Comparison of ENCODE assay signal across 31 mouse cellular contexts in the genomic region with DNA sequence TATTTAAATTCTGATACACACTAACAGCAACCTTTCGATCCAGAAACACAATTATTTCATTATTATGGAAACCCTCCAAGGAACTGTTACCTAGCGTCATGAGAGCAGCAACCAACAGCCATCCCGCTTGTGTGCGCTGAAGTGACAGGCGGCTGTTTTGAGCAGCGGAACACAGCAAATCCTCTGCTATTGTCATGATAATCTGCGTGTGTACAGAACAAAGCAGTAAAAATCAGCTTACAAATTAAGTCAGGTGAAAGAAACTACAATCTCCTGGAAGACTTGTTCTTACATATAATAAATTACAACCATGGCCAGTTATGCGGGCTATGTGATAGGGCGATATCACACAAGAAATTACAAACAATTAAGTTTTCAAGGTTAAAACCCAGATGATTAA. TPM values are rescaled to one million over a fixed set of nuclear protein-coding genes. Genes with fewer than 3 reads are reported as not detected.
DNase-seq lines count a peak whose midpoint lies in the region; ATAC-seq and TF ChIP-seq lines count a peak whose summit lies in the region.
"Had no signal": no experiment of that assay in that cellular context is flagged by ENCODE, and none has a peak within 500 bp of the region (broad histone marks: within the 10 kb centered on the region; RNA-seq: fewer than 3 reads in every experiment).

No protein-coding gene starts in this region.

- H3K27ac ChIP-seq in forebrain, postnatal 0 days (ENCODE audit: low read depth, low read length) = no peak overlapping the region
- no peak overlapping the region for H3K27ac ChIP-seq in forebrain, embryonic 15.5 days (replicated peaks)
- no peak overlapping the region for H3K27ac ChIP-seq in midbrain, embryonic 14.5 days (replicated peaks; ENCODE audit: low read depth, low read length)
- H3K27ac ChIP-seq in midbrain, embryonic 16.5 days (ENCODE audit: low read length) = no peak overlapping the region
- H3K27ac ChIP-seq: embryonic facial prominence, embryonic 10.5 days; embryonic facial prominence, embryonic 13.5 days; forebrain, embryonic 10.5 days; gastrocnemius, adult 2 months; heart, embryonic 15.5 days; hindbrain, embryonic 10.5 days; hindbrain, embryonic 14.5 days had no signal

- no peak overlapping the region for H3K4me2 ChIP-seq in forebrain, postnatal 0 days (ENCODE audit: low read depth)
- no peak overlapping the region for H3K4me2 ChIP-seq in forebrain, embryonic 15.5 days (replicated peaks)
- no peak overlapping the region for H3K4me2 ChIP-seq in midbrain, embryonic 14.5 days (ENCODE audit: low read length)
- no peak overlapping the region for H3K4me2 ChIP-seq in midbrain, embryonic 16.5 days (ENCODE audit: low read length)
- H3K4me2 ChIP-seq: embryonic facial prominence, embryonic 13.5 days; heart, embryonic 12.5 days; heart, embryonic 15.5 days; hindbrain, embryonic 14.5 days had no signal

- H3K9ac ChIP-seq in forebrain, postnatal 0 days = no peak overlapping the region
- no peak overlapping the region for H3K9ac ChIP-seq in forebrain, embryonic 15.5 days (replicated peaks)
- no peak overlapping the region for H3K9ac ChIP-seq in midbrain, embryonic 14.5 days (replicated peaks; ENCODE audit: low read length)
- no peak overlapping the region for H3K9ac ChIP-seq in midbrain, embryonic 16.5 days (ENCODE audit: low read depth, low read length)
- H3K9ac ChIP-seq: embryonic facial prominence, embryonic 13.5 days; heart, embryonic 12.5 days; heart, embryonic 15.5 days; hindbrain, embryonic 14.5 days had no signal

- 0 out of 2 replicates have a peak, but pooled peaks have one; percentile 32 for ATAC-seq in forebrain, postnatal 0 days
- ATAC-seq in forebrain, embryonic 15.5 days (replicated peaks) = no peak
- no peak for ATAC-seq in midbrain, embryonic 14.5 days (ENCODE audit: low FRiP score, low TSS enrichment)
- ATAC-seq in midbrain, embryonic 16.5 days = no peak
- ATAC-seq: forebrain, embryonic 16.5 days; intestine, postnatal 0 days had no signal

- DNase-seq in forebrain, postnatal 0 days = no peak
- peak; percentile 32 for DNase-seq in midbrain, embryonic 14.5 days
- peak; percentile 55 for DNase-seq in brain, embryonic 14.5 days (ENCODE audit: low read depth)
- no peak for DNase-seq in adrenal gland, adult (ENCODE audit: inconsistent age in 2 of 2, low spot score in 1 of 2)
- DNase-seq: adrenal gland, adult 2 months; adrenal gland, postnatal 14 days; B cell, adult 2 months; cerebellum, adult 11-12 months; cerebellum, adult 8-10 months; cerebellum, postnatal 10 days; cerebellum, postnatal 36 days; embryo, embryonic 11 days; gastrocnemius, adult 2 months; gastrocnemius, postnatal 14 days; heart, adult 18-20 months; heart, postnatal 10 days; heart, postnatal 36 days; kidney, adult 2 months had no signal

- H3K4me3 ChIP-seq in forebrain, postnatal 0 days (ENCODE audit: low read depth, low read length) = no peak overlapping the region
- H3K4me3 ChIP-seq in forebrain, embryonic 15.5 days = no peak overlapping the region
- no peak overlapping the region for H3K4me3 ChIP-seq in midbrain, embryonic 14.5 days (replicated peaks; ENCODE audit: low read depth, low read length)
- no peak overlapping the region for H3K4me3 ChIP-seq in midbrain, embryonic 16.5 days (ENCODE audit: low read depth, low read length)
- H3K4me3 ChIP-seq: embryonic facial prominence, embryonic 10.5 days; embryonic facial prominence, embryonic 13.5 days; erythroblast, embryonic 14.5 days; forebrain, embryonic 10.5 days; gastrocnemius, adult 2 months; heart, embryonic 12.5 days; heart, embryonic 15.5 days; hindbrain, embryonic 10.5 days had no signal

- TF ChIP-seq POLR2A in brain, embryonic 14.5 days (IDR thresholded peaks at IDR 0.05; ENCODE audit: borderline replicate concordance, extremely low read depth, insufficient read depth, insufficient read length, poor library complexity, severe bottlenecking) = no peak

- WGBS in forebrain, postnatal 0 days = 25% methylated on average over 9 of the region's 9 CpGs
- WGBS in forebrain, embryonic 15.5 days = 27% methylated on average over 9 of the region's 9 CpGs
- 17% methylated on average over 9 of the region's 9 CpGs for WGBS in midbrain, embryonic 14.5 days
- WGBS in midbrain, embryonic 16.5 days = 29% methylated on average over 9 of the region's 9 CpGs

- H3K27me3 ChIP-seq in forebrain, postnatal 0 days (ENCODE audit: insufficient read depth, low read length) = no peaks in the 10 kb centered on the region
- H3K27me3 ChIP-seq in forebrain, embryonic 15.5 days = no peaks in the 10 kb centered on the region
- H3K27me3 ChIP-seq in midbrain, embryonic 14.5 days (ENCODE audit: control insufficient read depth, insufficient read depth, low read length) = no peaks in the 10 kb centered on the region
- no peaks in the 10 kb centered on the region for H3K27me3 ChIP-seq in midbrain, embryonic 16.5 days (ENCODE audit: control insufficient read depth, insufficient read depth, low read depth, low read length)
- H3K27me3 ChIP-seq: CH12.LX; embryonic facial prominence, embryonic 13.5 days; heart, embryonic 12.5 days; heart, embryonic 15.5 days had no signal

- no peaks in the 10 kb centered on the region for H3K4me1 ChIP-seq in forebrain, postnatal 0 days (ENCODE audit: insufficient read depth)
- H3K4me1 ChIP-seq in forebrain, embryonic 15.5 days = peaks cover 3% of the 10 kb centered on the region; the same call in 1 of the 2 replicates
- H3K4me1 ChIP-seq in midbrain, embryonic 14.5 days (ENCODE audit: control insufficient read depth, insufficient read depth, low read length) = no peaks in the 10 kb centered on the region
- H3K4me1 ChIP-seq in midbrain, embryonic 16.5 days (ENCODE audit: control insufficient read depth, insufficient read depth, low read length) = no peaks in the 10 kb centered on the region
- H3K4me1 ChIP-seq: embryonic facial prominence, embryonic 10.5 days; embryonic facial prominence, embryonic 13.5 days; heart, embryonic 12.5 days; heart, embryonic 15.5 days had no signal

- no peaks in the 10 kb centered on the region for H3K9me3 ChIP-seq in forebrain, postnatal 0 days (ENCODE audit: low read length)
- H3K9me3 ChIP-seq in forebrain, embryonic 15.5 days = no peaks in the 10 kb centered on the region
- no peaks in the 10 kb centered on the region for H3K9me3 ChIP-seq in midbrain, embryonic 14.5 days (ENCODE audit: control insufficient read depth, low read length)
- no peaks in the 10 kb centered on the region for H3K9me3 ChIP-seq in midbrain, embryonic 16.5 days (replicated peaks; ENCODE audit: control insufficient read depth, low read length, poor library complexity, severe bottlenecking)
- H3K9me3 ChIP-seq: embryonic facial prominence, embryonic 13.5 days; heart, embryonic 12.5 days; heart, embryonic 15.5 days; hindbrain, embryonic 10.5 days had no signal

- no peak for TF ChIP-seq CTCF in forebrain, postnatal 0 days (IDR thresholded peaks at IDR 0.05; ENCODE audit: low read depth)
- no peak for TF ChIP-seq CTCF in brain, embryonic 14.5 days (IDR thresholded peaks at IDR 0.05; ENCODE audit: borderline replicate concordance, extremely low read depth, insufficient read depth, insufficient read length)

- H3K36me3 ChIP-seq in forebrain, postnatal 0 days (ENCODE audit: insufficient read depth) = peaks cover 26% of the 10 kb centered on the region
- peaks cover 17% of the 10 kb centered on the region for H3K36me3 ChIP-seq in forebrain, embryonic 15.5 days
- peaks cover 28% of the 10 kb centered on the region for H3K36me3 ChIP-seq in midbrain, embryonic 14.5 days (ENCODE audit: control insufficient read depth, insufficient read depth, low read length)
- H3K36me3 ChIP-seq in midbrain, embryonic 16.5 days (ENCODE audit: control insufficient read depth, insufficient read depth, low read length) = peaks cover 15% of the 10 kb centered on the region

RNA-seq across cellular contexts. Expression of gene Heatr5a, which starts 25.8 kb away (rescaled TPM):
- total RNA-seq in forebrain, postnatal 0 days (2014; rRNA removed) = 14.5 and 15.0 TPM in 2 replicates
- 1.3 and 2.0 TPM in 2 replicates for polyA plus RNA-seq in forebrain, postnatal 0 days (2015; fragmentation: Nextera tagmentation; extraction: Ambion mirVana)
- 5.4 and 5.9 TPM in 2 replicates for polyA plus RNA-seq in forebrain, embryonic 15.5 days (2015; fragmentation: Nextera tagmentation; extraction: Ambion mirVana)
- polyA plus RNA-seq in midbrain, embryonic 14.5 days (2014; fragmentation: Nextera tagmentation; extraction: Ambion mirVana) = 6.0 and 7.6 TPM in 2 replicates
- polyA plus RNA-seq in midbrain, embryonic 16.5 days (2015; fragmentation: Nextera tagmentation; extraction: Ambion mirVana) = 6.9 and 7.1 TPM in 2 replicates
- polyA plus RNA-seq in brain, embryonic 14.5 days (2012; rRNA removed) = 14.9 and 18.6 TPM in 2 replicates

Comparison
In these comparisons a context has a peak if more than half of its experiments do, and no peak if none do; other contexts are left out.
1. DNase-seq: peak in midbrain, embryonic 14.5 days (single experiment) and brain, embryonic 14.5 days (single experiment); none in forebrain, postnatal 0 days (single experiment) and adrenal gland, adult (0 of 2).